ENCODE assay signal across 10 mouse cellular contexts in the genomic region with DNA sequence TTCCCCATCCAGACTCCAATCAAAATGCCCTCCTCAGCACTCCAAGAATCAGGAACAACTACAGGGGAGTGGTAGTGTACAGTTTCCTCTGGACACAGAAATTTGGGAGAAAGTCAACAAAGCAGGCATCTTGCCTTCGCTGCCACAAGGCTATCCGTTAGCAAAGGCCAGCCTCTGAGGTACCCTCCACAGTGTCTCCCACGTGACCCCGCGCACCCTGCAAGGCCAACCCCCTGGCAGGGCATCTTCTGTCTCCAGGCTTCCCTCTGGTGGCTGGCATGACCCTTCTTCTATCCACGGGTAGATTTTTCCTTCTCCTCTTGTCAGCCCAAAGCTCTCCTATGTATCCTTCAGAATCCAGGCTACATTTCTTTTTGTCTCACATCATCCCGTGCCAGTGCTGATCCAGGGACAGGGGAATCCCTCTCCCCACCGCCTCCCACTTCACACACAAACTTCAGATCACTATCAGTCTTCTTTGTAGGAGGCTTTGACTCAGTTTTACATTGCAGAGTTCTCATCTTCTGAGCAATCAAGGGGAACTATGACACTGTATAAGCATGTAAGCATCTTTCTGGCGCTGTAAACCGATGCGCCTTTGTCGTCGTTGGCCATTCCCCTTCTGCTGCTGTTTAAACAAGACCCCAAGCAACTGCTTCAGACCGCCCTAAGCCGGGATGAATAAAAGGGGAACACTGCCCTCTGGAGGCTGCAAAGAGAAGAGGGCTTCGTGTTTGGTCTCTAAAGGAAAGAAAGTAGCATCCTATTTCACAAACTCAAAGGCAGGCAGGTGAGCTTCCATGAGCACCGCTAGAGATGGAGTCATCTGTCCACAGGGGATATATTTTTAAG.
A peak's percentile ranks its signal among the peaks of the same experiment; 100 is the strongest.
DNase-seq lines count a peak whose midpoint lies in the region; ATAC-seq and TF ChIP-seq lines count a peak whose summit lies in the region.
"Had no signal": no experiment of that assay in that cellular context is flagged by ENCODE, and none has a peak within 500 bp of the region (broad histone marks: within the 10 kb centered on the region; RNA-seq: fewer than 3 reads in every experiment).

No protein-coding gene starts in this region.

- no peaks in the 10 kb centered on the region for H3K36me3 ChIP-seq in heart, adult 2 months (ENCODE audit: control insufficient read depth, insufficient read depth, low read length)
- H3K36me3 ChIP-seq in midbrain, embryonic 14.5 days (ENCODE audit: control insufficient read depth, insufficient read depth, low read length), result no peaks in the 10 kb centered on the region
- H3K36me3 ChIP-seq: liver, embryonic 15.5 days had no signal

- intact Hi-C loops in heart, adult 2 months (cut with DNase I), result loop anchor here (5.0 kb wide), 2 partner anchors 170 to 345 kb away; no protein-coding TSS in a partner anchor
- intact Hi-C loops in heart, postnatal 14 days (cut with DNase I), result loop anchor here (5.0 to 10.0 kb wide), 3 partner anchors 345 to 562 kb away; no protein-coding TSS in a partner anchor

- H3K9me3 ChIP-seq in midbrain, embryonic 14.5 days (ENCODE audit: control insufficient read depth, low read length), result no peaks in the 10 kb centered on the region
- H3K9me3 ChIP-seq: liver, embryonic 15.5 days had no signal

- TF ChIP-seq POLR2A in heart, adult 2 months (IDR thresholded peaks at IDR 0.05; ENCODE audit: insufficient read depth, low read depth, low read length), result no peak

- H3K4me1 ChIP-seq in heart, adult 2 months (ENCODE audit: control insufficient read depth, insufficient read depth, low read length), result no peaks in the 10 kb centered on the region
- no peaks in the 10 kb centered on the region for H3K4me1 ChIP-seq in midbrain, embryonic 14.5 days (ENCODE audit: control insufficient read depth, insufficient read depth, low read length)
- H3K4me1 ChIP-seq: liver, embryonic 15.5 days had no signal

- 30% methylated on average over 17 of the region's 17 CpGs for WGBS in heart, adult 2 months
- 33% methylated on average over 17 of the region's 17 CpGs for WGBS in midbrain, embryonic 14.5 days

- H3K9ac ChIP-seq in heart, adult 2 months (ENCODE audit: low read depth, low read length), result no peak overlapping the region
- H3K9ac ChIP-seq in midbrain, embryonic 14.5 days (replicated peaks; ENCODE audit: low read length), result no peak overlapping the region
- H3K9ac ChIP-seq: liver, embryonic 15.5 days had no signal

- H3K4me3 ChIP-seq in heart, adult 2 months, result no peak overlapping the region
- no peak overlapping the region; the same call in 1 of the 2 replicates for H3K4me3 ChIP-seq in midbrain, embryonic 14.5 days (replicated peaks; ENCODE audit: low read depth, low read length)
- H3K4me3 ChIP-seq: liver, embryonic 15.5 days had no signal

- H3K27ac ChIP-seq in heart, adult 2 months, result no peak overlapping the region
- H3K27ac ChIP-seq in midbrain, embryonic 14.5 days (replicated peaks; ENCODE audit: low read depth, low read length), result no peak overlapping the region
- H3K27ac ChIP-seq: liver, embryonic 15.5 days had no signal

- TF ChIP-seq EP300 in heart, adult 2 months (IDR thresholded peaks at IDR 0.05; ENCODE audit: insufficient read depth, low read depth, low read length), result no peak

- TF ChIP-seq CTCF in heart, adult 2 months (IDR thresholded peaks at IDR 0.05), result peak; percentile 70

- H3K4me2 ChIP-seq in midbrain, embryonic 14.5 days (ENCODE audit: low read length), result peak overlapping the region; percentile 41
- H3K4me2 ChIP-seq: liver, embryonic 15.5 days had no signal

- H3K79me2 ChIP-seq in heart, adult 2 months (replicated peaks; ENCODE audit: control insufficient read depth, insufficient read depth, low read length), result no peaks in the 10 kb centered on the region

- no peak for DNase-seq in heart, adult 2 months
- no peak for DNase-seq in heart, adult 11 months
- DNase-seq in ZHBTc4 (ENCODE audit: low read depth, low spot score), result peak; percentile 88
- DNase-seq in embryo, embryonic 9.5 days (ENCODE audit: extremely low spot score), result peak; percentile 75
- peak; percentile 43 to 58 for DNase-seq in heart, postnatal 14 days
- peak; percentile 60 to 67 for DNase-seq in layer of hippocampus, postnatal 14 days (ENCODE audit: low spot score in 2 of 2)
- peak; percentile 92 for DNase-seq in midbrain, embryonic 14.5 days
- DNase-seq in testis, postnatal 14 days (ENCODE audit: low spot score), result peak; percentile 15

- H3K27me3 ChIP-seq in heart, adult 2 months (ENCODE audit: control insufficient read depth, insufficient read depth, low read length), result no peaks in the 10 kb centered on the region
- H3K27me3 ChIP-seq in midbrain, embryonic 14.5 days (ENCODE audit: control insufficient read depth, insufficient read depth, low read length), result no peaks in the 10 kb centered on the region
- H3K27me3 ChIP-seq: CH12.LX; liver, embryonic 15.5 days had no signal

- ATAC-seq in midbrain, embryonic 14.5 days (ENCODE audit: low FRiP score, low TSS enrichment), result peak; percentile 53; the same call in 1 of the 2 replicates

Comparison
In these comparisons a context has a peak if more than half of its experiments do, and no peak if none do; other contexts are left out.
1. DNase-seq: peak in ZHBTc4 (single experiment), embryo, embryonic 9.5 days (single experiment), heart, postnatal 14 days (2 of 2), layer of hippocampus, postnatal 14 days (2 of 2), midbrain, embryonic 14.5 days (single experiment) and testis, postnatal 14 days (single experiment); none in heart, adult 2 months (0 of 2) and heart, adult 11 months (single experiment).